Mouse (Mus musculus) kidney, postnatal 4 days (tissue): ENCODE results near the gene Cacna1a.

Experiments
- DNase-seq, 2 experiments: peaks; one replicate each; pipeline ENCODE4 v3.0.0; 2021; ENCODE audit warnings: mixed read lengths in 2 of 2

Gene Cacna1a

GRCm38 (mm10) chr8:84388275-84388674 is at the start of gene Cacna1a:
Gene Cacna1a (plus strand): TSS chr8:84388440.
- peak in 1 of 2 experiments; percentile 18 for DNase-seq

GRCm38 (mm10) chr8:84338493-84338892 is 49.7 kb upstream of the Cacna1a start:
- no peak for DNase-seq

GRCm38 (mm10) chr8:84339320-84339719 is 48.9 kb upstream of the Cacna1a start:
- DNase-seq: no peak

- DNase-seq: no peak
Measured at GRCm38 (mm10) chr8:84339867-84340266, 48.4 kb upstream of the Cacna1a start.

GRCm38 (mm10) chr8:84340671-84341070 is 47.6 kb upstream of the Cacna1a start:
- peak in 1 of 2 experiments; percentile 14 for DNase-seq

- no peak for DNase-seq
Measured at GRCm38 (mm10) chr8:84345493-84345892, 42.7 kb upstream of the Cacna1a start.

- no peak for DNase-seq
Measured at GRCm38 (mm10) chr8:84346421-84346820, 41.8 kb upstream of the Cacna1a start.

- no peak for DNase-seq
Measured at GRCm38 (mm10) chr8:84349526-84349925, 38.7 kb upstream of the Cacna1a start.

- DNase-seq: no peak
Measured at GRCm38 (mm10) chr8:84350960-84351359, 37.3 kb upstream of the Cacna1a start.

- DNase-seq: no peak
Measured at GRCm38 (mm10) chr8:84356482-84356881, 31.8 kb upstream of the Cacna1a start.

- peak; percentile 83 for DNase-seq
Measured at GRCm38 (mm10) chr8:84357631-84358371, 30.4 kb upstream of the Cacna1a start.

GRCm38 (mm10) chr8:84363428-84364134 is 24.7 kb upstream of the Cacna1a start:
- DNase-seq: peak; percentile 87 to 88

GRCm38 (mm10) chr8:84365197-84365596 is 23.0 kb upstream of the Cacna1a start:
- DNase-seq: no peak

GRCm38 (mm10) chr8:84370972-84371371 is 17.3 kb upstream of the Cacna1a start:
- no peak for DNase-seq

GRCm38 (mm10) chr8:84375038-84375437 is 13.2 kb upstream of the Cacna1a start:
- no peak for DNase-seq

GRCm38 (mm10) chr8:84375803-84376202 is 12.4 kb upstream of the Cacna1a start:
- no peak for DNase-seq

GRCm38 (mm10) chr8:84376564-84376963 is 11.7 kb upstream of the Cacna1a start:
- DNase-seq: no peak

GRCm38 (mm10) chr8:84381676-84382075 is 6.6 kb upstream of the Cacna1a start:
- no peak for DNase-seq

GRCm38 (mm10) chr8:84388773-84389172 is 533 bp downstream of the Cacna1a start:
- DNase-seq: peak; percentile 23 to 58

GRCm38 (mm10) chr8:84389173-84389572 is 933 bp downstream of the Cacna1a start:
- no peak for DNase-seq

- no peak for DNase-seq
Measured at GRCm38 (mm10) chr8:84391611-84392010, 3.4 kb downstream of the Cacna1a start.

- no peak for DNase-seq
Measured at GRCm38 (mm10) chr8:84395751-84396457, 7.7 kb downstream of the Cacna1a start.
